Mouse (Mus musculus): ENCODE measurements around the gene Prpf4.

- TF ChIP-seq CTCF (IDR thresholded peaks at IDR 0.05; ENCODE audit: extremely low read depth, insufficient read length, insufficient replicate concordance, low read depth, low read length) (no peak), POLR2A (IDR thresholded peaks at IDR 0.05; ENCODE audit: low read depth, low read length) (no peak)
Observed at GRCm38 (mm10) chr4:62431522-62431921, 22.9 kb downstream of the Prpf4 start.
